Mouse (Mus musculus) kidney, adult 2 months (tissue): ENCODE results near the gene Flg.

Experiments
- CTCF ChIP-seq: fragments of 200-500 bp; conservative IDR thresholded peaks from 2 replicates; pipeline ENCODE4 v1.5.1; 2011; ENCODE audit warnings: low read depth, mild to moderate bottlenecking, control low read depth, low read length, moderate library complexity, mixed read lengths; ENCODE audit not compliant: insufficient read depth, insufficient read length
- POLR2A ChIP-seq: fragments of 200-500 bp; IDR thresholded peaks from one replicate; pipeline ENCODE4 v1.6.1; 2011; ENCODE audit warnings: low read depth, low read length, control low read depth

DNA sequence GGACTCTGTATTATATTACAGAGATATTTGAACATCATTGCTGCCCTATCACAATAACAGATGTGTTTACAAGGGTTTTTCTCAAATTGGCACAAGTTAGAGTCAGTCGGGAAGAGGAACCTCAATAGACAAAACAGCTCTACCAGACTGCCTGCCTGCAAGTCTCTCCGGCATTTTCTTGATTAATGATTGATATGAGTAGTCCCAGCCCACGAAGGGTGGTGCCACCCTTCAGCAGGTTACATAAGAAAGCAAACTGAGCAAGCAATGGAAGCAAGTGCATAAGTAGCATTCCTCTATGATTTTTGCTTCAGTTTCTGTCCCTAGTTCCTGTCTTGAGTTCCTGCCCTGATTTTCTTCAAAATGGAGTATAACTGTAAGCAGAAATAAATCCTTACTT is 28.6 kb downstream of the Flg start:
- TF ChIP-seq CTCF, result no peak
- no peak for TF ChIP-seq POLR2A
